Mouse (Mus musculus) intestine, embryonic 16.5 days (tissue): ENCODE results near the gene Creb5. TPM values are rescaled to one million over a fixed set of nuclear protein-coding genes. Genes with fewer than 3 reads are reported as not detected.

Source experiments
- ATAC-seq: fragments of 200-750 bp; cut with Nextera tagmentation; 2 replicates; pipeline ENCODE4 v1.8.0; 2017; ENCODE audit warnings: moderate TSS enrichment, moderate library complexity
- H3K27ac ChIP-seq: fragments of 300-500 bp; sonication (generic); 2 replicates; pipeline ENCODE4 v1.5.1; 2014; ENCODE audit warnings: mild to moderate bottlenecking, low read length
- H3K27me3 ChIP-seq: fragments of 300-500 bp; sonication (generic); replicated peaks from 2 replicates; pipeline ENCODE4 v1.6.1; 2014; ENCODE audit warnings: low read length, control low read depth, mixed read lengths; ENCODE audit not compliant: control insufficient read depth, insufficient read depth
- H3K36me3 ChIP-seq: fragments of 300-500 bp; sonication (generic); 2 replicates; pipeline ENCODE4 v1.6.1; 2014; ENCODE audit warnings: low read length, control low read depth; ENCODE audit not compliant: control insufficient read depth, insufficient read depth
- H3K4me1 ChIP-seq: fragments of 300-500 bp; sonication (generic); 2 replicates; pipeline ENCODE4 v1.6.1; 2014; ENCODE audit warnings: low read length, control low read depth, mixed read lengths; ENCODE audit not compliant: control insufficient read depth, insufficient read depth
- H3K4me2 ChIP-seq: fragments of 300-500 bp; sonication (generic); 2 replicates; pipeline ENCODE4 v1.6.1; 2014; ENCODE audit warnings: low read depth, low read length, control low read depth
- H3K4me3 ChIP-seq: fragments of 300-500 bp; sonication (generic); 2 replicates; pipeline ENCODE4 v1.5.1; 2014; ENCODE audit warnings: mild to moderate bottlenecking, low read length
- H3K9ac ChIP-seq: fragments of 300-500 bp; sonication (generic); 2 replicates; pipeline ENCODE4 v1.6.1; 2014; ENCODE audit warnings: low read depth, low read length
- H3K9me3 ChIP-seq: fragments of 300-500 bp; sonication (generic); 2 replicates; pipeline ENCODE4 v1.6.1; 2016; ENCODE audit warnings: low read length, control low read depth; ENCODE audit not compliant: control insufficient read depth
- WGBS: fragments of 180-500 bp; shearing (Covaris S2); extraction: QIAGEN DNeasy Blood & Tissue Kit; methylation state at CpG from one replicate; pipeline ENCODE4 v1.1.7; 2014; 5-methylcytosine and 5-hydroxymethylcytosine counted together
- polyA plus RNA-seq: library from polyadenylated mRNA; unstranded; fragments of >200 nt; fragmentation: Nextera tagmentation; extraction: Ambion mirVana; gene quantifications from 2 replicates; pipeline ENCODE4 v1.2.1, GENCODE M21; 2015

The Creb5 gene
- polyA plus RNA-seq, 1 experiment from 2014 or later, result 4.1 TPM

GRCm38 (mm10) chr6:53730996-53731485, 444.0 kb downstream of the Creb5 start:
- 80% methylated on average over 5 of the region's 5 CpGs for WGBS
- no peak overlapping the region for H3K9ac ChIP-seq
- 0 out of 2 replicates have a peak, but pooled peaks cover 2% of the 10 kb centered on the region for H3K4me1 ChIP-seq
- no peak overlapping the region for H3K4me2 ChIP-seq
- no peaks in the 10 kb centered on the region for H3K9me3 ChIP-seq
- H3K36me3 ChIP-seq, result no peaks in the 10 kb centered on the region
- H3K27ac ChIP-seq, result no peak overlapping the region
- no peak overlapping the region for H3K4me3 ChIP-seq
- no peak for ATAC-seq
- no peaks in the 10 kb centered on the region for H3K27me3 ChIP-seq

DNA sequence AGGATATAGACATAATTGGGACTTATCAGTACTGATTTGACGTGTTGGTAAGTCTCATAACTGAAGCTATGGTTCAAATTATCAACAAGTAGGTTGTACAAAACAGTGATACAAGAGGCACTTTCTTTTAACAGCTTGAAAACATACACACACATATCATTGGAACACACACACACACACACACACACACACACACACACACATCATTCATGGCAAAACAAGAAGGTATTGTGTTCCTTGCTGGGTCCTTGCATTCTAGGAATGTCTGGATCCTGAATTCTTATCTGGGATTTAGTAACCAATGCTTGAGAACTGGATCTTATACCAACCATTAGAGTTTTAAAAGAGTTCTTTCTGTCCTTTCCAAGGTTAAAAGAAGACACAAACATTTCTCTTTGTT, 446.5 kb downstream of the Creb5 start:
- no peak for ATAC-seq
- no peaks in the 10 kb centered on the region for H3K36me3 ChIP-seq
- WGBS, result 92% methylated on average over 1 of the region's 1 CpGs
- no peak overlapping the region for H3K27ac ChIP-seq
- H3K4me2 ChIP-seq, result no peak overlapping the region
- H3K4me3 ChIP-seq, result no peak overlapping the region
- H3K9ac ChIP-seq, result no peak overlapping the region
- 0 out of 2 replicates have a peak, but pooled peaks cover 2% of the 10 kb centered on the region for H3K4me1 ChIP-seq
- no peaks in the 10 kb centered on the region for H3K27me3 ChIP-seq
- no peaks in the 10 kb centered on the region for H3K9me3 ChIP-seq

GRCm38 (mm10) chr6:53733999-53734398, 446.9 kb downstream of the Creb5 start:
- WGBS, result 26% methylated on average over 4 of the region's 4 CpGs
- no peak for ATAC-seq
- H3K9ac ChIP-seq, result no peak overlapping the region

GRCm38 (mm10) chr6:53735696-53736095, 448.6 kb downstream of the Creb5 start:
- Histone ChIP-seq H3K9me3 (no peaks in the 10 kb centered on the region), H3K27ac (no peak overlapping the region), H3K4me3 (no peak overlapping the region), H3K9ac (no peak overlapping the region), H3K36me3 (no peaks in the 10 kb centered on the region), H3K4me1 (0 out of 2 replicates have a peak, but pooled peaks cover 2% of the 10 kb centered on the region), H3K4me2 (no peak overlapping the region), H3K27me3 (no peaks in the 10 kb centered on the region)
- 57% methylated on average over 6 of the region's 6 CpGs for WGBS
- no peak for ATAC-seq

More at GRCm38 (mm10) chr6:53733999-53734398, 446.9 kb downstream of the Creb5 start:
- Histone ChIP-seq H3K9me3 (no peaks in the 10 kb centered on the region), H3K4me1 (0 out of 2 replicates have a peak, but pooled peaks cover 2% of the 10 kb centered on the region), H3K36me3 (no peaks in the 10 kb centered on the region), H3K27ac (no peak overlapping the region), H3K27me3 (no peaks in the 10 kb centered on the region), H3K4me2 (no peak overlapping the region), H3K4me3 (no peak overlapping the region)

- H3K9me3 ChIP-seq, result no peaks in the 10 kb centered on the region
- no peak overlapping the region for H3K4me2 ChIP-seq
- H3K36me3 ChIP-seq, result no peaks in the 10 kb centered on the region
- H3K9ac ChIP-seq, result no peak overlapping the region
- 0 out of 2 replicates have a peak, but pooled peaks cover 2% of the 10 kb centered on the region for H3K4me1 ChIP-seq
- H3K27me3 ChIP-seq, result no peaks in the 10 kb centered on the region
- H3K4me3 ChIP-seq, result no peak overlapping the region
- no peak for ATAC-seq
- H3K27ac ChIP-seq, result no peak overlapping the region
These were observed 451.1 kb downstream of the Creb5 start for GRCm38 (mm10) chr6:53738206-53738605.

DNA sequence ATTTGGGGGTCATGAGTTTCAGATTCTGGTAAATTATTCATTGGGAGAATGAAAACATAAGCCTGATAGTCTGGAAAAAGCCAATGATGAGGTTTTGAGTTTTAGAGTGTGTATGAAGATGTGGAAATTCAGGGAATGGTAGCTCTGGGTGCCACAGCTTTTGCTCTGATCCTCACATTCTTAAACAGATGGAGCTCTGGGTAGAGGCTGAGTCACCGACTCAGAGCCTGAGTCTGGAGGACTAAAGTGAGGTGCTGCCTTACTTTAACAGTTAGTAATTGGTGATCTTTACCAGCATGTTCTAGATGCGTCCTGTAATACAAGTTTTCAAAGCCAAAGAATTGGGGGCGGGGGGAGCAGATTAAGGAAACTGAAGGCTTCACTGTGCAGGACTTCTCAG, 454.2 kb downstream of the Creb5 start:
- H3K4me3 ChIP-seq, result no peak overlapping the region
- WGBS, result 90% methylated on average over 3 of the region's 3 CpGs
- no peaks in the 10 kb centered on the region for H3K36me3 ChIP-seq
- no peak overlapping the region for H3K9ac ChIP-seq
- no peaks in the 10 kb centered on the region for H3K9me3 ChIP-seq
- H3K27ac ChIP-seq, result no peak overlapping the region
- H3K4me1 ChIP-seq, result no peaks in the 10 kb centered on the region
- H3K27me3 ChIP-seq, result no peaks in the 10 kb centered on the region
- no peak for ATAC-seq
- no peak overlapping the region for H3K4me2 ChIP-seq

Other genes starting within 250 kb of the Creb5 start
- gene Jazf1, start 218.6 kb upstream of the Creb5 start, polyA plus RNA-seq, result 5.4 and 5.9 TPM in 2 replicates